Mouse (Mus musculus) bone marrow, adult 2 months (tissue): ENCODE measurements at regions not wholly inside any gene's neighbourhood (a gene's known extent, or its start where the extent isn't known, plus 50 kb on each side); places are given as distances from the start of the nearest gene placed in this dataset.

ENCODE experiments used
- CTCF ChIP-seq: fragments of 200-500 bp; IDR thresholded peaks from 2 replicates; pipeline ENCODE4 v1.5.1; 2011; ENCODE audit warnings: low read length, control low read depth; ENCODE audit not compliant: control insufficient read depth, insufficient read depth
- POLR2A ChIP-seq: fragments of 200-500 bp; IDR thresholded peaks from 2 replicates; pipeline ENCODE4 v1.6.1; 2011; ENCODE audit warnings: low read depth, mild to moderate bottlenecking, control low read depth, low read length, borderline replicate concordance; ENCODE audit not compliant: control insufficient read depth

DNA sequence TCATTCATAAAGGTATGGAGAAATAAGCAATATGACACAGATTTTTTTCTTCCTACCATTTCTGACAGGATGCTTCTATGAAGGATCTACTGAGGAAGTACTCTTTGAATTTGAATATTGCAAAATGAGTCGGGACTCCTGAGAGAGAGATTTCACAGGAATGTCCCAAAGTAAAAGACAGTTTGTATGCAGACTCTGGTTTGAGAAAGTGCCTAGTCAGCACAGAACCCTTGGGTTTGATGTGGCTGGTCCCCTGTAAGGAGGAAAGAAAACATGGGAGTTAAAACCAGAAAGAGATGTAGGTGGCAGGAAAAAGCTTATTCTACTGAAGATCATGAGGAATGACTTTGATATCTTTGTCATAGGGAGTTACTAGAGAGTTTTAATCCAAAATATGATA lies 405.6 kb upstream of the Klf4 start:
- TF ChIP-seq CTCF (no peak), POLR2A (no peak)
